Mouse (Mus musculus) midbrain, embryonic 11.5 days (tissue): ENCODE measurements at regions not wholly inside any gene's neighbourhood (a gene's known extent, or its start where the extent isn't known, plus 50 kb on each side); places are given as distances from the start of the nearest gene placed in this dataset.

ENCODE experiments used
- ATAC-seq: fragments of 200-750 bp; cut with Nextera tagmentation; 2 replicates; pipeline ENCODE4 v1.8.0; 2017; ENCODE audit warnings: moderate TSS enrichment, moderate library complexity; ENCODE audit not compliant: low FRiP score
- DNase-seq: peaks from one replicate; pipeline ENCODE4 v3.0.0; 2015; ENCODE audit warnings: low spot score; ENCODE audit errors: missing footprints
- H3K27ac ChIP-seq: fragments of 300-500 bp; sonication (generic); 2 replicates; pipeline ENCODE4 v1.5.1; 2014; ENCODE audit warnings: low read depth, low read length
- H3K27me3 ChIP-seq: fragments of 300-500 bp; sonication (generic); 2 replicates; pipeline ENCODE4 v1.6.1; 2014; ENCODE audit warnings: mild to moderate bottlenecking, low read length, moderate library complexity, mixed read lengths; ENCODE audit not compliant: control insufficient read depth, insufficient read depth
- H3K36me3 ChIP-seq: fragments of 300-500 bp; sonication (generic); 2 replicates; pipeline ENCODE4 v1.6.1; 2014; ENCODE audit warnings: mild to moderate bottlenecking, low read length, moderate library complexity, mixed read lengths; ENCODE audit not compliant: control insufficient read depth, insufficient read depth
- H3K4me1 ChIP-seq: fragments of 300-500 bp; sonication (generic); 2 replicates; pipeline ENCODE4 v1.6.1; 2014; ENCODE audit warnings: low read length; ENCODE audit not compliant: control insufficient read depth, insufficient read depth
- H3K4me2 ChIP-seq: fragments of 300-500 bp; sonication (generic); 2 replicates; pipeline ENCODE4 v1.6.1; 2014; ENCODE audit warnings: mild to moderate bottlenecking, moderate library complexity
- H3K4me3 ChIP-seq: fragments of 300-500 bp; sonication (generic); 2 replicates; pipeline ENCODE4 v1.5.1; 2014; ENCODE audit warnings: low read depth, low read length
- H3K9ac ChIP-seq: fragments of 300-500 bp; sonication (generic); 2 replicates; pipeline ENCODE4 v1.6.1; 2014; ENCODE audit warnings: low read length
- H3K9me3 ChIP-seq: fragments of 300-500 bp; sonication (generic); 2 replicates; pipeline ENCODE4 v1.6.1; 2016; ENCODE audit warnings: low read length; ENCODE audit not compliant: control insufficient read depth
- WGBS: fragments of 180-500 bp; shearing (Covaris S2); extraction: QIAGEN DNeasy Blood & Tissue Kit; methylation state at CpG from one replicate; pipeline ENCODE4 v1.1.7; 2014; 5-methylcytosine and 5-hydroxymethylcytosine counted together

- Histone ChIP-seq H3K27ac (no peak overlapping the region), H3K9me3 (no peaks in the 10 kb centered on the region), H3K9ac (no peak overlapping the region), H3K4me3 (no peak overlapping the region), H3K4me2 (no peak overlapping the region), H3K27me3 (no peaks in the 10 kb centered on the region), H3K36me3 (no peaks in the 10 kb centered on the region), H3K4me1 (no peaks in the 10 kb centered on the region)
- 14% methylated on average over 9 of the region's 9 CpGs for WGBS
- no peak for ATAC-seq
- no peak for DNase-seq
Measured at GRCm38 (mm10) chr6:117293780-117294465, 125.6 kb downstream of the Cxcl12 start.

- Histone ChIP-seq H3K27me3 (no peaks in the 10 kb centered on the region), H3K9me3 (no peaks in the 10 kb centered on the region), H3K36me3 (no peaks in the 10 kb centered on the region), H3K4me2 (no peak overlapping the region), H3K4me3 (no peak overlapping the region), H3K9ac (no peak overlapping the region), H3K4me1 (no peaks in the 10 kb centered on the region), H3K27ac (no peak overlapping the region)
- ATAC-seq, result no peak
- 93% methylated on average over 2 of the region's 2 CpGs for WGBS
- DNase-seq, result no peak
Measured at GRCm38 (mm10) chr6:117297918-117298317, 129.6 kb downstream of the Cxcl12 start.

GRCm38 (mm10) chr6:117299503-117300288 is 131.4 kb downstream of the Cxcl12 start:
- Histone ChIP-seq H3K9ac (no peak overlapping the region), H3K36me3 (no peaks in the 10 kb centered on the region), H3K4me3 (no peak overlapping the region), H3K4me1 (no peaks in the 10 kb centered on the region), H3K4me2 (no peak overlapping the region), H3K27me3 (no peaks in the 10 kb centered on the region), H3K9me3 (no peaks in the 10 kb centered on the region), H3K27ac (no peak overlapping the region)
- WGBS, result 76% methylated on average over 7 of the region's 7 CpGs
- ATAC-seq (no peak), DNase-seq (no peak)

- H3K27ac ChIP-seq, result no peak overlapping the region
- H3K4me2 ChIP-seq, result no peak overlapping the region
- DNase-seq, result no peak
- no peaks in the 10 kb centered on the region for H3K36me3 ChIP-seq
- H3K9ac ChIP-seq, result no peak overlapping the region
- WGBS, result 73% methylated on average over 4 of the region's 5 CpGs
- no peak for ATAC-seq
- H3K4me1 ChIP-seq, result no peaks in the 10 kb centered on the region
- H3K27me3 ChIP-seq, result no peaks in the 10 kb centered on the region
- no peaks in the 10 kb centered on the region for H3K9me3 ChIP-seq
- H3K4me3 ChIP-seq, result no peak overlapping the region
Measured at GRCm38 (mm10) chr6:117303361-117303760, 135.0 kb downstream of the Cxcl12 start.

- Histone ChIP-seq H3K4me1 (no peaks in the 10 kb centered on the region), H3K4me2 (no peak overlapping the region), H3K4me3 (no peak overlapping the region), H3K27me3 (no peaks in the 10 kb centered on the region), H3K9me3 (no peaks in the 10 kb centered on the region), H3K27ac (no peak overlapping the region), H3K9ac (no peak overlapping the region), H3K36me3 (no peaks in the 10 kb centered on the region)
- WGBS, result 64% methylated on average over 4 of the region's 4 CpGs
- DNase-seq (no peak), ATAC-seq (no peak)
Measured at GRCm38 (mm10) chr6:117305736-117306250, 137.5 kb downstream of the Cxcl12 start.

GRCm38 (mm10) chr6:117308636-117309035 is 140.3 kb downstream of the Cxcl12 start:
- Histone ChIP-seq H3K4me1 (no peaks in the 10 kb centered on the region), H3K9me3 (no peaks in the 10 kb centered on the region), H3K27me3 (no peaks in the 10 kb centered on the region), H3K4me3 (no peak overlapping the region), H3K36me3 (no peaks in the 10 kb centered on the region), H3K9ac (no peak overlapping the region), H3K27ac (no peak overlapping the region), H3K4me2 (no peak overlapping the region)
- ATAC-seq (no peak), DNase-seq (no peak)
- 86% methylated on average over 2 of the region's 2 CpGs for WGBS

GRCm38 (mm10) chr6:117312891-117313781 is 144.8 kb downstream of the Cxcl12 start:
- Histone ChIP-seq H3K9ac (no peak overlapping the region), H3K4me1 (no peaks in the 10 kb centered on the region), H3K4me2 (no peak overlapping the region), H3K36me3 (no peaks in the 10 kb centered on the region), H3K27me3 (no peaks in the 10 kb centered on the region), H3K9me3 (no peaks in the 10 kb centered on the region), H3K27ac (no peak overlapping the region), H3K4me3 (no peak overlapping the region)
- WGBS, result 67% methylated on average over 13 of the region's 13 CpGs
- no peak for ATAC-seq
- no peak for DNase-seq

GRCm38 (mm10) chr6:117313944-117314566 is 145.7 kb downstream of the Cxcl12 start:
- no peaks in the 10 kb centered on the region for H3K36me3 ChIP-seq
- H3K9ac ChIP-seq, result no peak overlapping the region
- ATAC-seq (no peak), DNase-seq (peak; percentile 68)
- H3K27me3 ChIP-seq, result no peaks in the 10 kb centered on the region
- H3K27ac ChIP-seq, result no peak overlapping the region
- no peaks in the 10 kb centered on the region for H3K4me1 ChIP-seq
- 51% methylated on average over 6 of the region's 6 CpGs for WGBS
- H3K4me3 ChIP-seq, result no peak overlapping the region
- no peaks in the 10 kb centered on the region for H3K9me3 ChIP-seq
- H3K4me2 ChIP-seq, result no peak overlapping the region
